Mouse (Mus musculus) erythroid progenitor cell, adult 5-6 weeks (primary cell): ENCODE results near the gene Bicc1. TPM values are rescaled to one million over a fixed set of nuclear protein-coding genes. Genes with fewer than 3 reads are reported as not detected.
"Not testable (repeated sequence)": the region's sequence is repeated elsewhere in the genome, so short reads cannot be mapped to it uniquely, and the experiment has no call there.

Experiments used
- ATAC-seq: replicated peaks from 2 replicates; pipeline ENCODE4 v1.8.0; 2016; ENCODE audit warnings: moderate number of reproducible peaks, mild to moderate bottlenecking, moderate TSS enrichment, inconsistent platforms; ENCODE audit not compliant: poor library complexity, low FRiP score, severe bottlenecking
- total RNA-seq, 2 experiments: library from RNA; stranded (forward) in 1 of 2; stranded (reverse) in 1 of 2; fragments of 150-400 nt in 1 of 2; fragments of 186-747, 209-891 nt in 1 of 2; gene quantifications; 2 replicates each; pipeline versions ENCODE4 v1.2.3 to v1.2.4; 2015 to 2017; ENCODE audit warnings: low replicate concordance in 2 of 2

The Bicc1 gene
- total RNA-seq, 2 experiments from 2014 or later, result not detected

DNA sequence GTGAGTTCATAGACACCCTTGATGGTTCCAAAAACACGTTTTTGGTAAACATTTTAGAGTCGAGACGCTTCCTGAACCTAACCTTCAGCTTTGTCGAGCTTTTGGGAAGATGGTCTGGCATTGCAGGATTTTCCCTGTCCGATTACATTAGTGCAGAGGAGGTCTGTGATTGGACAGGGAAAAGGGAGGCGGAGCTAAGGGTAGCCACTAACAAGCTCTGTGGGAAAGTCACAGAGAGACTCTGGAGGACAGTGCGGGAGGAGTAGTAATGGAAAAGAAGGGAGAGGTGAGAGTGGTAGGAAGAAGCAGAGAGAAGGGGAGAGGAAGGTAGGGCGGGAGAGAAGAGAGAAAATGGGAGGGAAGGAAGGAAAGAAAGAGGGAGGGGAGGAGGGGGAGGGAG is 194.8 kb downstream of the Bicc1 start:
- ATAC-seq, result no peak

DNA sequence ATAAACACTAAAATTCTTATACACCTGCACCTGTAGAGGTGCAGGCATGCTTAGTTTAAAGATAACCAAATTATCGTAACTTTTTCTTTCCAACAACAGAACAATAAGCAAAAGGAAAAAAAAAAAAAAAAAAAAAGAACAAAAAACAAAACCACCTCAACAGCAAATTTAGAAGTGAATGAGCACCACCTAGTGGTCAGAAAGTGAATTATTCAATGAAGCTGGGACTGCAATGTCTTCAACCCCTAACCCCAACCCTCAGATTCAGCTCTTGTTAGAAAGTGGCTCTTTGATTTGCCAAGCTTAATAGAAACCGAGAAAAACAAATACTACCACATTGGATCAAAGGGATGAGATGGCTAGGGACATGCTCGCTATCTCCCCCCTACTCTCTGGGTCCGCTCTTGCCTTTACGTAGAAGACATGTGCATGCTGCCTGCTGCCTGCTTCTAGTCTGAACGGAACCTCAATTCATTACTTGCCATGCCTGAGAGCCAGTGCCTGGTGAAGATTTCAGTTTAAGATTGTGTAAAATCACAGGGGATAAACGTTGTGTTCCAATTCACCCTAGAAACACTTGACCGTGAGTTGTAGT is 195.8 kb downstream of the Bicc1 start:
- no peak for ATAC-seq

DNA sequence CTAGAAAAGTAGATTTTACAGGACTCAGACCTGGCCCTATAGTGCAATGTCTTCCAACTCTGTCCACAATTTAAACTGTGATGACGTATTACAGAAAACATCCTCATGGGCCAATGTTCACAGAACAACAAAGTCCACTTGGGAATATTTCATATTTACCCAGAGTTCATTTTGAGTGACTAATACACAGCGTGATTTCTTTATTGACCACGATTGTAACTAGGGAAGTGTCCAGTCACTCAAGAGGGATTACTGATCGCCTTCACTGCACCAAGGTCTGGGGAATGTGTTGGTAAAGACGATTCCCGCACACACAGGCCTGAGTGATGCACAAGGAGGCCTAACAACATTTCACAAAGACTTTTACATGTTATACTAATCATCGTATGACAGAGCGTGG is 197.9 kb downstream of the Bicc1 start:
- no peak for ATAC-seq

DNA sequence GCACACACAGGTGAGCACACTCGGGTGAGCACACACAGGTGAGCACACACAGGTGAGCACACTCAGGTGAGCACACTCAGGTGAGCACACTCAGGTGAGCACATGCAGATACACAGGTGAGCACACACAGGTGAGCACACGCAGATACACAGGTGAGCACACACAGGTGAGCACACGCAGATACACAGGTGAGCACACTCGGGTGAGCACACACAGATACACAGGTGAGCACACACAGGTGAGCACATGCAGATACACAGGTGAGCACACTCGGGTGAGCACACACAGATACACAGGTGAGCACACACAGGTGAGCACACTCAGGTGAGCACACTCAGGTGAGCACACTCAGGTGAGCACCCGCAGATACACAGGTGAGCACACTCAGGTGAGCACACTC is 199.1 kb downstream of the Bicc1 start:
- ATAC-seq, result not testable (repeated sequence)

DNA sequence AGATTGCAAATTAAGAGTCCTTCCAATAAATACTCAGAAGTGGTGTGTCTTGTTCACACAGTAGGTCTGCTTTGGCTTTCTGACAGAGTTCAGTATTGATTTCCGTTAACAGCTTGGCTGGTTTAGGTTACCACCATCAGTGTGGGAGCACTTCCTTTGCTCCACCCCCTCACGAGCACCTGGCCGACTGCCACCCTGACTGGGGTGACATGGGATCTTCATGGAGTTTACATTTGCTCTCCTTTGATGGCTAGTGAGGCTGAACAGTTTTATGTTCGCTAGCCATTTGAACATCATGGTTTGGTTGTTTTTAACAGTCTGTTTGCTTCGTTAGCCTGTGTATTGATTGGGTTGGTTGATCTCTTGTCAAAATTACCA is 206.7 kb downstream of the Bicc1 start:
- ATAC-seq, result no peak

DNA sequence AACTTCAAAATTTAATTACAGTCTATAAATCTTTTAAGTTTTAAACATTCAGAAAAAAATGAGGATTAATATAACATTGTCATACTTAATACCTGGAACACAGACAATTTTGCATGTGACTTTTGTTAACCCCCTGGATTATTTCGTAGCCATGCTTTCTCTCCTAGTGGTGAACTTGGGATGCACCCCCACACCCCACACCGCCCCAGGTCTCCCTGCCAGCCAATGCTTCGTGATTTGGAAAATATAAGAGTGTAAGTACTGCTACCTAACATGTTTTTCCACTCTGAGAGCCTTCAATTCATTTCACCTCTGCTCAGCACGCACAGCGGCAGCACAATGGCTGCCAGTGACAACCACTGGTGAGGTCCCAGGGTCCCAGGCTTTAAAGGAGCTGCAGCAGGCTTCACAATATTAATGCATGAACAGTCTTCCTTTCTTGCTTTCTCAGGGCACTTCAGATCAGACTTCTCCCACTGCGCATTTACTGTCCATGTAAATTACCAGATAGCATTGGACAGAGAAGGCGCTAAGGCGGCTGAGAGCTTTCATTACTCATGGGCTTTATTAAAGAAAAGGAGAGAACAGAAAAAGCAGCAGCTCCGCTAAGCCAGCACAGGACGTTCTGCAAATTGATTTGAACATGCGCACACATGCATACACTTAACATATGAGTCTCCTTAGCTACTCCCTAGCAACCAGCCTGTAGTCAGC is 207.3 kb downstream of the Bicc1 start:
- ATAC-seq, result no peak

DNA sequence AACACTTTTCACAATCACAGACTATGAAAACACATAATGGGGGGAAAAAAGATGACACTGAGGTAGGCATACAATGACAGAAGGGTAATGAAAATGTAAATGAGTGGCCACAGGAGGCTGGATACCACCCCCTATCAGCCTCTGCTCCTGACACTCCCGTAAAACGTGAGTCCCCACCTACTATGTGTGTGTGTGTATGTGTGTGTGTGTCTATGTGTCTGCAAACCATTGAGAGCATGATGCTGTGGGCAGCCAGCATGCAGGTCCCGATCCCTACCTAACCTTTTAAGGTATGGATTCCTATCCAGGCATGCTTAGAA is 209.4 kb downstream of the Bicc1 start:
- no peak for ATAC-seq

DNA sequence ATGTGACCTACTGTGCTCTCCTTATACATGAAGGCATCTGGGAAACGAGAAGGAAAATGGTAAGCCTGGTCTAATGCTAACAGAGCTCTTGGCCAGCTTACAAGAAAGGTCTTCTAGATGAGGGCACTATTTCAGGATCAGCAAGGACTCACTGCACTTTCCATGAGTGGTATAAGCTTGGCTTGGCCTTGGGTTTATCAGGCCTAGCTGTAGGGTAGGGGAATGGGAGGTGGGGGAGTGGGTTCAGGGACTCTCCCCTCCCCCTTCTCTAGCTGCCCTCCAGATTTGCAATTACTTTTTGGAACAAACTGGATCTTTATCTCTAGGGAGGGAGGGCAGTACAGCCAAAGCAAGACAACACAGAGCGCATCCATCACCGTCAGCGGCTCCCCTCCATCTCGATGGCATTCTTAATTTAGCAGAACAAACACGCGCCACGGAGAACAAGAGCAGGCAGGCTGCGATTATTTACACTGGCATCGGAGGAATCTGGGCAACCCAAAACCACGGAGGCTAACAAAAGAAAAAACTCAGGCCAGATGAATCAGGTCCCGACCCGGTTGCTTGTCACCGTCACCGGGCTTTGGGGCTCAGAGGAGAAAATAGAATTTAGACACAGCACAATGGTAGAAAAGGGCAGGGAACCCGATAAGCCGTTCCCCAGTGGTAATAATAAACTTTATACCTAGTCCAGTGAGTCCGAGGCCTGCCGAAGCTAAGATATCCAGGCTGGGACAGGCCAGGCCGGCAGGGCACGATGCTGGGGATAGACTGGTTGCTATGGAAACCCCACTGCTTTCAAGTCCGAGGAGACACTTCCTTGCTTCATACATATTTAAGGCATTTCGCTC is 210.0 kb downstream of the Bicc1 start:
- ATAC-seq, result no peak

DNA sequence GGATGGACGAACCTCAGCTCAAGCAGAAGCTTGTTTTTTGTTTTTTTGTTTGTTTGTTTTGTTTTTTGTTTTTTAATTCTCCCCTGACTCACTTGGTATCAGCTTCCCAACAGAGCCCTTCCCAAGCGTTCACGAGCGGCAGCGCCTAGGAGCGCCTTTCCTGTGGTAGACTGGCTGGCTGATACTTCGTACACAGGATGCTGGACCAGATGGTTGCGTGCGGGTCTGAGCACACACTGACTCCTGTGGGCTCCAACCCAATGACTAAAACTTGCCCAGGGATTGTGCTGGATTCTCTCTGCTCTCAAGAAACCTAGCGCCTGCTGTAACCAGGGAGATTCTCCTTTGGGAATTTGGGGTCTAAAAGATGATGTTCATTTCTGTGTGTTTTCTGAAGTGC is 211.2 kb downstream of the Bicc1 start:
- no peak for ATAC-seq

DNA sequence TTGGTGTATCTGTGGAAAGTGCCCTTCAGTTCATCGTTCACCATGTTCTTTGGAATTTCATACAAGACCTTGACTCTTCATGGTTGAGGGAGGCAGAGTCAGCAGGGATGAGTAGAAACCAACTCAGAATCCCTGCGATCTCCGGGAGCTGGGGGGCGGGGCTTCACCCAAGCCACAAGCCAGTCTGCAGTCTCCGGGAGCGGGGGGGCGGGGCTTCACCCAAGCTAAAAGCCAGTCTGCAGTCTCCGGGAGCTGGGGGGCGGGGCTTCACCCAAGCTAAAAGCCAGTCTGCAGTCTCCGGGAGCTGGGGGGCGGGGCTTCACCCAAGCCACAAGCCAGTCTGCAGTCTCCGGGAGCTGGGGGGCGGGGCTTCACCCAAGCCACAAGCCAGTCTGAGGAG is 213.4 kb downstream of the Bicc1 start:
- not testable (repeated sequence) for ATAC-seq

DNA sequence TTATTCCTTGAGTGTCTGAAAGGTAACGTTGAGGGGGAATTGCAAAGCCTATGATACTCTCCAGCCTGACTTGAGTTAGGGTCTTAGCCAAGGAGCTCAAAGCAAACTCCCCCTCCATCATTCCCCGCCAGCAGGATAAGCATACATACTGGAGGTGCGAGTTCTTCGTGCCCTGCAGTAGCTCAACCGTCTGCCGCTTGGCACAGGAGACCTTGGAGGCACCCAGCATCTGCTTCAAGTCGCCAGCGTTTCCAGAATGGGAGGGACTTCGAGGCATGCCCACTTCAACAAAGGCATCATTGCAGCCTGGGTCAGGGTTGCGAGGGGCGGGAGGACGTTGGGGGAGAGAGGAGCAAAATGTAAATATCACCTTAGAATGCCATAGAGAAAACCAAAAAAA is 214.4 kb downstream of the Bicc1 start:
- ATAC-seq, result no peak

DNA sequence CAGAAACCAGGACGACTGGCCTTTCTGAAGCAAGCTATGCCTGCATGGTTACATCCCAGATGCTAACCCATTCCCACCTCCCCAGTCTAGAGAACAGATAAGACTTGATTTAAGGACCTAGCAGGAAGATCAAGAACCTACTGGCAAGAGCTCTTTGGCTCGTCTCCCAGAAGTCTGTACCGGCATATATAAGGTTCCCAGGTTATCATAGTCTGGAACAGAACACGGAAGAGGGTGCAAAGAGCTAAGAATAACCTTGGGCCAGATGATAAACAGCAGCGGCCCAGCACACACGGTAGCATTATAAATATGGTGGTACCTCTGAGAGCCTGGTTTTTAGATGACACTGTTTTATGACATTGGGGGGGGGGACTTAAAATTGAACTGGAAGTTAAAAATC is 217.9 kb downstream of the Bicc1 start:
- no peak for ATAC-seq

DNA sequence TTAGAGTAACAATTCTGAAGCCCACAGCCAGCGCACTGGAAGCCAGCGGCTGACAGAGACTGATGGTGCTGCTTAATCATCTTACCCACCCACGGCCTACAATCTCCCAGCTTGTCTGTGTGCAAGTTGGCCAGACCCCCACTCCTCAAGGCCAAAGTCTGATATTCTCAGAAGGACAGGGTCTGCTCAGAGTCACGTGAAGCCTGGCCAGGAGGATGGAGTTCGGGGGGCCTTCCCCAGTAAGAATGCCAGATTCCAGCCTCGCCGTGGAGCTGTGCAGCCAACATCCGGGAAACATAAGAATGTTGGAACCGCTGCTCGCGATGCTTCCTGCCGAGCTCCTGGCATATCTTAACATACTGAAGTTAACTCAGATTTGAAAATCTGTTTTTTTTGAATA is 219.7 kb downstream of the Bicc1 start:
- no peak for ATAC-seq

DNA sequence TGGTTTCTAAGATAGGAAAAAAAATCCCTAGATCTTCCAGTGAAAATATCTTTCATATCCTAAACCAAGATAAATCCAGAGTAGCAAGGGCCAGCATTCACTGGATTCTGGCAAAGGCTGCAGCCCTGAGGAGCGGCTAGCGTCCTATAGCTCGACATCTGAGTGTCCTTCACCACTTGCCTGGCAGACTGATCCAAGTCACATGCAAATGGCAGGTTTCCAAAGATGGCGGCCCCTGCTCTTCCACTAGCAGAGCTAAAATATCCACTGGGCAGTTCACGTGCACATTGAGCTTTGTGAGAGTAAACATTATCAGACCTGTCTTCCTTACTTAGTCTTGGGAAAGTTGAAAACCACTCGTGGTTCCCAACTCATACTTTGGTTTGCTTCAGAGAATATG is 222.1 kb downstream of the Bicc1 start:
- ATAC-seq, result no peak

DNA sequence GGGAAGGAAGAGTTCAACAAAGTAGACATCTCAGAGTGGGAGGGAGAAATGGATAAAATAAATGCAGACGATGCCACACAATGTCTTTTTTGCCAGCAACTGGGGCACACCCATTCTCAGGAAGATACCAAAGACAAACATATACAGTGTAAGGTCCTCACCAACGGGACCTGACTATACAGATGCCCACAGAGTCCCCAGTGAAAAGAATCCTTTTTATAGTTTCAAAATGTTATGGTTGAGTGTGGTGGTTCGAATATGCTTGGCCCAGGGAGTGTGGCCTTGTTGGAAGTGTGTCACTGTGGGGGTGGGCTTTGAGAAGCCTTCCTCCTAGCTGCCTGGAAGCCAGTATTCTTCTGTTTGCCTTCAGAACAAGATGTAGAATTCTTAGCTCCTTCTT is 223.5 kb downstream of the Bicc1 start:
- no peak for ATAC-seq

DNA sequence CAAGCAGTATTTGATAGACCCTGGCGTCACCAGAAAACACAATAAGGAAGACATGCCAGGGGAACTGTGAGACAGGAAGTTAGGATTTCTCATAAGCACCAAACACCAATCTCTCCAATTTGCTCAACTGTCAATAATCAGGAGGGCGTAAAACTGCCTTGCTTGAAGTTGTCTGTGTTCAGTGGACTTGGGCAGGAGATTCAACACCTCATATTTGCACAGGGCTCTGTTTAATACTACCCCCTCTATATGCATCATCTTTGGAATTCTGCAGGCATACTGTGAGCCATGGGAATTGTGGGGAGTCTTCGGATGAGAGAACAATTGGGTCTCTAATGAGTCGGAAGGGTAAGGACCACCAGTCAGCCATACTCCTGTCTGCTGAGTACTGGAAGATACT is 233.4 kb downstream of the Bicc1 start:
- ATAC-seq, result no peak

DNA sequence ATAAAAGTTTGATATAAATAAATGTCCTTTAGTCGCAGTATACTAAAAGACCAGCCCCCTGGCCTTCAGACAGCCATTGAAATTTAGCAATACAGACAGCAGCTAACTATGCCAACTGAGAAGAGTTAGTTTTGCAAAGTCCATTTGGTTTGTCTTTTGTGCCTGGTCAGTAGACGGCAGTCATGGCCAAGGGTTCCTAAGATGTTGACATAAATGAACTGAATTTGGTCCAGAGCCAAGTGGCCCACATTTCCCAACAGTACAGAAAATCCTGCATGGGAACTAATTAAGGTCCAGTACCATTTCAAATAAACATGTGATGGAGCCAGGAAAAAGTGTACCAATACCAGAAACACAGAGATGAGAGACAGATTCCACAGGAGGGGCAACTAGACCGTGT is 235.2 kb downstream of the Bicc1 start:
- ATAC-seq, result no peak

DNA sequence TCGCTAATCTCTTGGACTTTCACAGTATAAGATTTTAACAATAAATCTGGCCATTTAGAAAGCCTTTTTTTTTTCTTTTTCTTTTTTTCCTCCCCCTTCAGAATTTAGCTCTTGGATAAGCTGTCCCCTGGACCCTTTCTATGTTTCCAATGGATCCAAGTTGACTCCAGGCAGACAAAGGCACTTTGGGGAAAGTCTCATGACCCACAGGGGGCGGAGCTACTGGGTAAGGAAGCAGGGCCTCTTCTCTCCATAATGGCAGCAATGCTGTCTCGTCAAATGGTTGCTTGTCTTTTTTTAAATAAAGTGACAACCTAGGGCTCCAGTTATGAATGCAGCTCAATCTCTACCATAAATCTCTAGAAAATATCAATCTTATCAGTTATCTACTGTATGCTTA is 235.6 kb downstream of the Bicc1 start:
- ATAC-seq, result no peak

DNA sequence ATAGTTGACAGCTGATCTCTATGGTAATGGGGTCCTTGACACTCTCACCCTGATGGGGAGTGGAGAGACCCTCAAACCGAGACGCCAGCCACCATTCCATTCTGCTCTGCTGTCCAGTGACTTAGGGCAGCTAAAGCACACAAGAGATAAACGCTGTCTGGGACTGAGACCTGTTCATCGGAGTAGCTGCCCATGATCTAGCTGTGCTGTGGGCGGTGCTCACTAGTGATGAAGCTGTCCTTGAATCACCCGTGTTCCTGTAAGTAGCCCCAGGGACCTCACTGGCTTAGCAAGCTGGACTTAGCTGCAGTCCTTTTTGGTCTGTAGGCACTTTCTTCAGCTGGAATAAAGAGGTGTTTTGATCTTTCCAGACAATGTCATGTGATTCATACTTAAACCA is 238.0 kb downstream of the Bicc1 start:
- ATAC-seq, result no peak

DNA sequence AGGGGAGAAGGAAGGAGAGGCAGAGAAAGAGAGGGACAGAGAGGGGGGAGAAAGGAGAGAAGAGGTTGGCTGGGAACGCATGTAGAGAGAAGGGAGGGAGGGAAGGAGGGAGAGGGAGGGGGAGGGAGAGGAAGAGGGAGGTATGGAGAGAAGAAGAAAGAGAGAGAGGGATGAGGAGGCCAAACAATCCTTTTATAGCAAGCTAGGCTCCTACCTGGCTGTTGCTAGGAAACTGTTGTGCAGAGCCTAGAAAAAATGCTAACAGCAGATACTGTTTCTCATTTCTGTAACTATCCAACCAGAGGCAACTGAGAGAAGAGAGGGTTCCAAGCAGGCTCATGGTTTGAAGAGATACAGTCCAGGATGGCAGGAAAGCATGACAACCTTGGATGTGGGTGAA is 239.6 kb downstream of the Bicc1 start:
- ATAC-seq, result no peak

DNA sequence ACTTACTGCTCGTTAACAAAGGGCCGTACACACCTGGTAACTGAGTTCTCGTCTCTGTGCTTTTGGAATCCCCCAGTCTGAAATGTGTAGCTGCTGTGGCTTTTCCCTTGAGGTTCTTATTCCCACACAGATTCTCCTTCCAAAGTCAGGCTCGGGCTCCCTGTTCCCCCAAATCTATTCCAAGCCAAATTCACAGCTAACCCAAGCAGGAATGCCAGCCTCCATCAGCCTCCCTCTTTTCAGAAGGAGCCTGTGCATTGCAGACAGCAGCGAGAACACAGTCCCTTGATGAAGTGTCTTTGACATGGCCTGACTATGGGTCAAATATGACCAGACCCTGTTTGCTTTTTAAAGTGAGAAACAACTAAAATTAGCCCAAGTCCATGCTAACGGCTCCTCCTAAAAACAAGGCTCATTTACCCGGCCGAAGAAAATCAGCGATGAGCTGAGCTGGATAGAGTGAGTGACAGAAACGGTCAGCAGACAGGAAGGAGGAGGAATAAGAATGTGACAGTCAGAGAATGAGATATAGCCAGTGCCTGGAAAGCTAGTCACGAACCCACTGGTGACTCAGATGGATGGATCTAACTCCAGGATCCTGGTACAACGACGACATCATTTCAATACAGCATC is 240.4 kb downstream of the Bicc1 start:
- no peak for ATAC-seq
